Mouse (Mus musculus): Measurements from ENCODE around the gene Ubl7. TPM values are rescaled to one million over a fixed set of nuclear protein-coding genes. Genes with fewer than 3 reads are reported as not detected.

The Ubl7 gene
- 115 and 123 TPM in 2 replicates for polyA plus RNA-seq (2014; fragmentation: Nextera tagmentation; extraction: Ambion mirVana)

GRCm38 (mm10) chr9:57910254-57911160, at the start of gene Ubl7:
TSS of gene Ubl7 (plus strand) at chr9:57910979.
- Histone ChIP-seq H3K4me1 (ENCODE audit: control insufficient read depth, insufficient read depth, low read length) (no peaks in the 10 kb centered on the region), H3K36me3 (replicated peaks; ENCODE audit: control insufficient read depth, insufficient read depth, low read depth, low read length) (no peaks in the 10 kb centered on the region), H3K9ac (replicated peaks; ENCODE audit: low read length) (peak within 1 kb of the TSS; percentile 82), H3K27ac (replicated peaks; ENCODE audit: low read depth, low read length) (peak within 1 kb of the TSS; percentile 38; the same call in 1 of the 2 replicates), H3K27me3 (ENCODE audit: control insufficient read depth, insufficient read depth, low read length) (no peaks in the 10 kb centered on the region), H3K9me3 (replicated peaks; ENCODE audit: control insufficient read depth, low read length) (no peaks in the 10 kb centered on the region), H3K4me3 (ENCODE audit: low read depth, low read length) (peak within 1 kb of the TSS; percentile 67), H3K4me2 (ENCODE audit: low read depth, low read length) (peak within 1 kb of the TSS; percentile 81)
- ATAC-seq (replicated peaks; ENCODE audit: insufficient number of reproducible peaks, low FRiP score, low TSS enrichment, low read depth), result peak; percentile 91
- peak; percentile 95 for DNase-seq (ENCODE audit: low spot score)
- under 1% methylated on average over 47 of the region's 47 CpGs for WGBS

DNA sequence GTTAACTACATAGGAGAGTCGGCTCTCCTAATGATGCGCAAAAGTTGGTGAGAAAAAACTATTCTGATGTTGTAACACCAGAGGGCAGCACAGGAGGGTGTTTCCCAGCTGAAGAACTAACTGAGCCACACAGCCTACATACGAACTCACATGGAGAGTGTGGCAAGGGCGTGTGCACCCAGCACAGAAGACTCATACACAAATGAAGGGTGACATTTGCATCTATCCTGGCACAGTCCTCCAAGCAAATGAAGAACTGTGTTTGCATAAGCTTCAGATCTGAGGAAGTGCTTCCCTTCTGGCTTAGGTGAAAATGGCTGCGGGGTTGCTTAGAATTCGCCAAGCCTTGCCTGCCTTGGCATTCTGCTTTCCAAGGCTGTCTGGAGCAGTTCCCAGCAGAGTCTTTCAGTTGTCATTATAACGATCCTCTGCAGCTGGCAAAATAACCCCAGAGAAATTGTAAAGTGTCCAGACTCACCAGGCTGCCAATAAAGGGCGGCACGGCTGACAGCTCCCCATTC, 48.8 kb upstream of the Ubl7 start:
- Histone ChIP-seq H3K9ac (replicated peaks; ENCODE audit: low read length) (no peak overlapping the region), H3K4me3 (ENCODE audit: low read depth, low read length) (no peak overlapping the region), H3K36me3 (replicated peaks; ENCODE audit: control insufficient read depth, insufficient read depth, low read depth, low read length) (no peaks in the 10 kb centered on the region), H3K4me1 (ENCODE audit: control insufficient read depth, insufficient read depth, low read length) (no peaks in the 10 kb centered on the region), H3K27ac (replicated peaks; ENCODE audit: low read depth, low read length) (no peak overlapping the region), H3K9me3 (replicated peaks; ENCODE audit: control insufficient read depth, low read length) (no peaks in the 10 kb centered on the region), H3K27me3 (ENCODE audit: control insufficient read depth, insufficient read depth, low read length) (no peaks in the 10 kb centered on the region), H3K4me2 (ENCODE audit: low read depth, low read length) (no peak overlapping the region)
- ATAC-seq (replicated peaks; ENCODE audit: insufficient number of reproducible peaks, low FRiP score, low TSS enrichment, low read depth), result no peak
- WGBS, result 44% methylated on average over 9 of the region's 9 CpGs
- peak; percentile 65 for DNase-seq (ENCODE audit: low spot score)

DNA sequence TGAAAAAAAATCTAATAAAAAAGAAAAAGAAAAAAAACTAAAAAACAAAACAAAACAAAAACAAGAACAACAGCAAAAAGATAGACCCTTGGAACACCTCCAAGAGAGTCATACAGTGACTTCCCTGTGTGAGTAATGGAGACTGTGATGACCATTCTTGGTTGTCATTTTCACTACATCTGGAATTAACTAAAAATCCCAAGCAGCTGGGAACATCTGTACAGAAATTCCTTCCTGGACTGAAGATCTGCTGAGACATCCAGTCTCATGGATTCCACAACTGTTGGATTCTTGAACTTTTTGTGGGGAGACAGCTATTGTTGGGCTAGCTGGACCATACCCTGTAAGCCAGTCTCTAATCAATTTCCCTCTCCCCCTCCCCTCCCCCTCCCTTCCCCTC, 46.4 kb upstream of the Ubl7 start:
- no peak for DNase-seq (ENCODE audit: low spot score)
- H3K9ac ChIP-seq (replicated peaks; ENCODE audit: low read length), result no peak overlapping the region

GRCm38 (mm10) chr9:57866530-57866929, 44.2 kb upstream of the Ubl7 start:
- Histone ChIP-seq H3K9me3 (replicated peaks; ENCODE audit: control insufficient read depth, low read length) (no peaks in the 10 kb centered on the region), H3K27me3 (ENCODE audit: control insufficient read depth, insufficient read depth, low read length) (no peaks in the 10 kb centered on the region), H3K36me3 (replicated peaks; ENCODE audit: control insufficient read depth, insufficient read depth, low read depth, low read length) (no peaks in the 10 kb centered on the region), H3K9ac (replicated peaks; ENCODE audit: low read length) (no peak overlapping the region), H3K4me3 (ENCODE audit: low read depth, low read length) (no peak overlapping the region), H3K4me1 (ENCODE audit: control insufficient read depth, insufficient read depth, low read length) (no peaks in the 10 kb centered on the region), H3K4me2 (ENCODE audit: low read depth, low read length) (no peak overlapping the region), H3K27ac (replicated peaks; ENCODE audit: low read depth, low read length) (no peak overlapping the region)
- WGBS, result 83% methylated on average over 7 of the region's 7 CpGs
- ATAC-seq (replicated peaks; ENCODE audit: insufficient number of reproducible peaks, low FRiP score, low TSS enrichment, low read depth) (no peak), DNase-seq (ENCODE audit: low spot score) (no peak)

More for the DNA sequence above, 46.4 kb upstream of the Ubl7 start:
- Histone ChIP-seq H3K4me3 (ENCODE audit: low read depth, low read length) (no peak overlapping the region), H3K27me3 (ENCODE audit: control insufficient read depth, insufficient read depth, low read length) (no peaks in the 10 kb centered on the region), H3K4me2 (ENCODE audit: low read depth, low read length) (no peak overlapping the region), H3K36me3 (replicated peaks; ENCODE audit: control insufficient read depth, insufficient read depth, low read depth, low read length) (no peaks in the 10 kb centered on the region), H3K27ac (replicated peaks; ENCODE audit: low read depth, low read length) (no peak overlapping the region), H3K9me3 (replicated peaks; ENCODE audit: control insufficient read depth, low read length) (no peaks in the 10 kb centered on the region), H3K4me1 (ENCODE audit: control insufficient read depth, insufficient read depth, low read length) (no peaks in the 10 kb centered on the region)
- ATAC-seq (replicated peaks; ENCODE audit: insufficient number of reproducible peaks, low FRiP score, low TSS enrichment, low read depth), result no peak

DNA sequence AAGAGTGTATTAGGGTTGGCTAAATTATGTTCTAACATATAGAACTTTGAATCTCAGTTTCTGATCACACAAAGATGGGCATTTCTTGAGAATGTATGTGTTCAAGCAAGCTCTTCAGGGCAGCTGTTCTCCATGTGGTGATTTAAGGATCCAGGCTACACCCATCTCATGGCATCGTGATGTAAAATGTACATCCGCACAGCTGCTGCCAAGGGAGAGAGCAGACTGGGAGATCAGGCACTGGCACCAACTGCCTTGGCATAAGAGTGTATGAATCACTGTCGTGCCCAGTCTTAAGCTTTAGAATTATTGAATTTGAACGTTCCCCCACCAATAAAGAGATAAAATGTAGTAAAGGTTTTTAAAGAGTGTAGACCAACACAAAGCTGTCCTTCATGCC, 43.5 kb upstream of the Ubl7 start:
- no peak overlapping the region for H3K4me2 ChIP-seq (ENCODE audit: low read depth, low read length)
- H3K9me3 ChIP-seq (replicated peaks; ENCODE audit: control insufficient read depth, low read length), result no peaks in the 10 kb centered on the region
- H3K27me3 ChIP-seq (ENCODE audit: control insufficient read depth, insufficient read depth, low read length), result no peaks in the 10 kb centered on the region
- H3K9ac ChIP-seq (replicated peaks; ENCODE audit: low read length), result no peak overlapping the region
- no peak overlapping the region for H3K27ac ChIP-seq (replicated peaks; ENCODE audit: low read depth, low read length)
- no peaks in the 10 kb centered on the region for H3K4me1 ChIP-seq (ENCODE audit: control insufficient read depth, insufficient read depth, low read length)
- no peak for DNase-seq (ENCODE audit: low spot score)
- no peaks in the 10 kb centered on the region for H3K36me3 ChIP-seq (replicated peaks; ENCODE audit: control insufficient read depth, insufficient read depth, low read depth, low read length)
- 90% methylated on average over 4 of the region's 4 CpGs for WGBS
- no peak overlapping the region for H3K4me3 ChIP-seq (ENCODE audit: low read depth, low read length)
- ATAC-seq (replicated peaks; ENCODE audit: insufficient number of reproducible peaks, low FRiP score, low TSS enrichment, low read depth), result no peak

DNA sequence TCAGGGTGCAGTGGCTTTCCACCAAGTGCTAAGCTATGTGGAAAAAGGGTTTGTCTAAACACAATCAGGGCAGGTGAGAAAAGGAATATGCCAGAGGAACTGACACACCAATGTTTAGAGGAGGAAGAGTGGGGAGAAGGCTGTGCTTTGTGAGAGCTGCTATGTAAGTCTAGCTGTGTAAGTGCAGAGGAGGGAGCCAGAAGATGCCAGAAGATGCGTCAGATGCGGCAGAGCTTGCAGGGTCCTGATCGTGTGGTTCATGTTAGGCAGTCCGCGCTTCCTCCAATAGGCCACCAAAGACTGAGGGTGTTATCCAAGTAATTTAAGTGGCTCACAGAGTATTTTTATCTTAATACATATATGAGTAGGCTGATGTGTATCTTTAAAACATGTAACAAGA, 42.9 kb upstream of the Ubl7 start:
- no peak for ATAC-seq (replicated peaks; ENCODE audit: insufficient number of reproducible peaks, low FRiP score, low TSS enrichment, low read depth)
- no peak for DNase-seq (ENCODE audit: low spot score)
- H3K27ac ChIP-seq (replicated peaks; ENCODE audit: low read depth, low read length), result no peak overlapping the region
- H3K36me3 ChIP-seq (replicated peaks; ENCODE audit: control insufficient read depth, insufficient read depth, low read depth, low read length), result no peaks in the 10 kb centered on the region
- no peaks in the 10 kb centered on the region for H3K9me3 ChIP-seq (replicated peaks; ENCODE audit: control insufficient read depth, low read length)
- no peaks in the 10 kb centered on the region for H3K27me3 ChIP-seq (ENCODE audit: control insufficient read depth, insufficient read depth, low read length)
- WGBS, result 82% methylated on average over 5 of the region's 5 CpGs
- no peaks in the 10 kb centered on the region for H3K4me1 ChIP-seq (ENCODE audit: control insufficient read depth, insufficient read depth, low read length)
- no peak overlapping the region for H3K4me2 ChIP-seq (ENCODE audit: low read depth, low read length)
- no peak overlapping the region for H3K4me3 ChIP-seq (ENCODE audit: low read depth, low read length)
- H3K9ac ChIP-seq (replicated peaks; ENCODE audit: low read length), result no peak overlapping the region

DNA sequence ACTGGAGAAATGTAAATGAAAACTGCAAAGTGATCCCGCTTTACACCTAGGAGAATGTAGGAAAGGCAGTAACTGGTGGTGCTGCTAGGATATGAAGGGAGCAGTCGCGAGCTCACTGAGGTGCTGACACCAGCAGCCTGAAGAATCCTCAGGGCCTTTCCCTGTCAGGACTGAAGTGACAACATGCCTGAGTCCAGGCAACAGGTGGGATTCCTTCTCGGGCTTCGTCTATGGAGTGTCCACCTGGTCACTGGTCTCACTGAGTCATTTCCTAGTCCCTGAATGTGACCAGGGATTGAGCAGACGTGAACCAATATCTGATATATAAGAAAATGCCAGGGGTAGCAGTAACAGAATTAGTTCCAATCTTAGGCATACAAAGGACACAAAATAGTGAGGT, 42.0 kb upstream of the Ubl7 start:
- Histone ChIP-seq H3K4me3 (ENCODE audit: low read depth, low read length) (no peak overlapping the region), H3K9ac (replicated peaks; ENCODE audit: low read length) (no peak overlapping the region), H3K27me3 (ENCODE audit: control insufficient read depth, insufficient read depth, low read length) (no peaks in the 10 kb centered on the region), H3K27ac (replicated peaks; ENCODE audit: low read depth, low read length) (no peak overlapping the region), H3K4me1 (ENCODE audit: control insufficient read depth, insufficient read depth, low read length) (no peaks in the 10 kb centered on the region), H3K36me3 (replicated peaks; ENCODE audit: control insufficient read depth, insufficient read depth, low read depth, low read length) (no peaks in the 10 kb centered on the region), H3K9me3 (replicated peaks; ENCODE audit: control insufficient read depth, low read length) (no peaks in the 10 kb centered on the region), H3K4me2 (ENCODE audit: low read depth, low read length) (no peak overlapping the region)
- WGBS, result 83% methylated on average over 6 of the region's 6 CpGs
- DNase-seq (ENCODE audit: low spot score) (no peak), ATAC-seq (replicated peaks; ENCODE audit: insufficient number of reproducible peaks, low FRiP score, low TSS enrichment, low read depth) (no peak)

GRCm38 (mm10) chr9:57870273-57870816, 40.4 kb upstream of the Ubl7 start:
- no peak for DNase-seq (ENCODE audit: low spot score)
- ATAC-seq (replicated peaks; ENCODE audit: insufficient number of reproducible peaks, low FRiP score, low TSS enrichment, low read depth), result no peak
- Histone ChIP-seq H3K36me3 (replicated peaks; ENCODE audit: control insufficient read depth, insufficient read depth, low read depth, low read length) (no peaks in the 10 kb centered on the region), H3K27me3 (ENCODE audit: control insufficient read depth, insufficient read depth, low read length) (no peaks in the 10 kb centered on the region), H3K9ac (replicated peaks; ENCODE audit: low read length) (no peak overlapping the region), H3K4me2 (ENCODE audit: low read depth, low read length) (no peak overlapping the region), H3K4me3 (ENCODE audit: low read depth, low read length) (no peak overlapping the region), H3K9me3 (replicated peaks; ENCODE audit: control insufficient read depth, low read length) (no peaks in the 10 kb centered on the region), H3K27ac (replicated peaks; ENCODE audit: low read depth, low read length) (no peak overlapping the region), H3K4me1 (ENCODE audit: control insufficient read depth, insufficient read depth, low read length) (no peaks in the 10 kb centered on the region)
- WGBS, result 35% methylated on average over 2 of the region's 2 CpGs
